Mouse (Mus musculus): ENCODE results near the gene Gatd1.

DNA sequence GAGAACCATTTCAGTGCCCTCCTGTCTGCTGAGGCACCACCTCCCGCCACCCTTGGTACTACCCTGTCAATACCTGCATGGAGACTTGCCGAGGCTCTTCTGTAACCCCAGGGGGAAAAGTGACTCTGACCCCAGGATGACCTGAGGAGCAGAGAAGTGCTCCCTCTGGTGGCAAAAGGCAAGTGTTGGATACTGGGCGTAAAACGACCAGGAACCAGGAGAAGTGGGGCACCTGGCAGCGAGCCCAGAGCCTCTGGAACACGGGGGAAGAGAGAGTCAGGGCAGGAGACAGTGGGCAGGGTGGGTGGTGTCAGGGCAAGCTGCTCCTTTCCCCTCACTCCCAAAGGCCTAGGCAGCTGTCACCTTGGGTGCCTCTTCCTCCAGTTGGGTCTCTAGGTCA is 26.7 kb upstream of the Gatd1 start:
- no peak for TF ChIP-seq GATA1 (IDR thresholded peaks at IDR 0.05; ENCODE audit: borderline replicate concordance, low read length)
- TF ChIP-seq FLI1 (IDR thresholded peaks at IDR 0.05; ENCODE audit: low read length): no peak
